15 mouse cellular contexts compared by ENCODE assay signal in genomic region chr12:113138291-113138690, GRCm38 (mm10). TPM values are rescaled to one million over a fixed set of nuclear protein-coding genes. Genes with fewer than 3 reads are reported as not detected.
DNase-seq lines count a peak whose midpoint lies in the region; ATAC-seq and TF ChIP-seq lines count a peak whose summit lies in the region.
"Had no signal": no experiment of that assay in that cellular context is flagged by ENCODE, and none has a peak within 500 bp of the region (broad histone marks: within the 10 kb centered on the region; RNA-seq: fewer than 3 reads in every experiment).

No protein-coding gene starts in this region.

- TF ChIP-seq CTCF in lung, postnatal 0 days (IDR thresholded peaks at IDR 0.05), result no peak

- WGBS in heart, embryonic 12.5 days, result 33% methylated on average over 6 of the region's 6 CpGs
- WGBS in lung, postnatal 0 days, result 66% methylated on average over 6 of the region's 6 CpGs
- 39% methylated on average over 6 of the region's 6 CpGs for WGBS in heart, embryonic 16.5 days
- 79% methylated on average over 6 of the region's 6 CpGs for WGBS in neural tube, embryonic 13.5 days

- intact Hi-C loops in heart, postnatal 14 days (cut with DNase I), result no loop called here

- H3K9me3 ChIP-seq in heart, embryonic 12.5 days (replicated peaks), result no peaks in the 10 kb centered on the region
- H3K9me3 ChIP-seq in lung, postnatal 0 days (ENCODE audit: low read length), result no peaks in the 10 kb centered on the region
- no peaks in the 10 kb centered on the region for H3K9me3 ChIP-seq in heart, embryonic 16.5 days (replicated peaks; ENCODE audit: control insufficient read depth, low read length)
- H3K9me3 ChIP-seq in neural tube, embryonic 13.5 days, result no peaks in the 10 kb centered on the region
- H3K9me3 ChIP-seq: embryonic facial prominence, embryonic 15.5 days; intestine, embryonic 15.5 days had no signal

- H3K4me2 ChIP-seq in heart, embryonic 12.5 days, result peak overlapping the region; percentile 83
- no peak overlapping the region for H3K4me2 ChIP-seq in lung, postnatal 0 days (replicated peaks; ENCODE audit: low read depth, low read length)
- H3K4me2 ChIP-seq in heart, embryonic 16.5 days (ENCODE audit: low read depth, low read length), result peak overlapping the region; percentile 79
- H3K4me2 ChIP-seq in neural tube, embryonic 13.5 days, result no peak overlapping the region
- H3K4me2 ChIP-seq: embryonic facial prominence, embryonic 15.5 days; intestine, embryonic 15.5 days; liver, embryonic 11.5 days had no signal

- DNase-seq in heart, postnatal 14 days, result no peak
- DNase-seq in lung, postnatal 0 days (ENCODE audit: low spot score), result no peak
- DNase-seq in lung, postnatal 10 days, result no peak
- DNase-seq: kidney, postnatal 10 days; layer of hippocampus, adult 9-11 months; thymus, postnatal 14 days had no signal

- H3K36me3 ChIP-seq in heart, embryonic 12.5 days, result peaks cover 46% of the 10 kb centered on the region
- H3K36me3 ChIP-seq in lung, postnatal 0 days (ENCODE audit: insufficient read depth, low read length), result peaks cover 15% of the 10 kb centered on the region; the same call in 1 of the 2 replicates
- H3K36me3 ChIP-seq in heart, embryonic 16.5 days (ENCODE audit: control insufficient read depth, insufficient read depth), result peaks cover 32% of the 10 kb centered on the region
- peaks cover 55% of the 10 kb centered on the region for H3K36me3 ChIP-seq in neural tube, embryonic 13.5 days

- peaks cover 76% of the 10 kb centered on the region for H3K4me1 ChIP-seq in heart, embryonic 12.5 days (replicated peaks)
- H3K4me1 ChIP-seq in lung, postnatal 0 days (ENCODE audit: insufficient read depth, low read depth, low read length), result peaks cover 27% of the 10 kb centered on the region
- peaks cover 57% of the 10 kb centered on the region for H3K4me1 ChIP-seq in heart, embryonic 16.5 days (ENCODE audit: control insufficient read depth, insufficient read depth, low read length)
- H3K4me1 ChIP-seq in neural tube, embryonic 13.5 days (replicated peaks), result peaks cover 46% of the 10 kb centered on the region

- no peak for ATAC-seq in heart, embryonic 12.5 days (ENCODE audit: insufficient number of reproducible peaks, low FRiP score)
- no peak for ATAC-seq in lung, postnatal 0 days
- no peak for ATAC-seq in heart, embryonic 16.5 days (replicated peaks; ENCODE audit: extremely low read depth, insufficient read depth, low FRiP score)
- no peak for ATAC-seq in neural tube, embryonic 13.5 days (ENCODE audit: low read depth)
- no peak for ATAC-seq in monocyte, adult 5-6 weeks (replicated peaks; ENCODE audit: insufficient number of reproducible peaks, low FRiP score, low TSS enrichment, poor library complexity, severe bottlenecking)
- ATAC-seq: activated CD4-positive, CD25-positive, alpha-beta regulatory T cell, adult 4 months; intestine, embryonic 15.5 days had no signal

- TF ChIP-seq EP300 in lung, postnatal 0 days (IDR thresholded peaks at IDR 0.05), result no peak

- peak overlapping the region; percentile 52; the same call in 1 of the 2 replicates for H3K9ac ChIP-seq in heart, embryonic 12.5 days
- H3K9ac ChIP-seq in lung, postnatal 0 days (replicated peaks; ENCODE audit: low read depth), result no peak overlapping the region
- peak overlapping the region; percentile 72 for H3K9ac ChIP-seq in heart, embryonic 16.5 days (ENCODE audit: low read length)
- H3K9ac ChIP-seq in neural tube, embryonic 13.5 days, result no peak overlapping the region
- H3K9ac ChIP-seq: embryonic facial prominence, embryonic 15.5 days; intestine, embryonic 15.5 days had no signal

- H3K27ac ChIP-seq in heart, embryonic 12.5 days (ENCODE audit: poor library complexity, severe bottlenecking), result peak overlapping the region; percentile 97
- H3K27ac ChIP-seq in lung, postnatal 0 days (ENCODE audit: low read length), result peak overlapping the region; percentile 97
- peak overlapping the region; percentile 98 for H3K27ac ChIP-seq in heart, embryonic 16.5 days (ENCODE audit: low read length)
- peak overlapping the region; percentile 87 for H3K27ac ChIP-seq in neural tube, embryonic 13.5 days (replicated peaks)
- H3K27ac ChIP-seq: embryonic facial prominence, embryonic 15.5 days; intestine, embryonic 15.5 days; macrophage had no signal

- no peak overlapping the region for H3K4me3 ChIP-seq in heart, embryonic 12.5 days
- no peak overlapping the region for H3K4me3 ChIP-seq in lung, postnatal 0 days (ENCODE audit: low read depth, low read length)
- H3K4me3 ChIP-seq in heart, embryonic 16.5 days (ENCODE audit: low read length), result peak overlapping the region; percentile 88
- no peak overlapping the region for H3K4me3 ChIP-seq in neural tube, embryonic 13.5 days
- H3K4me3 ChIP-seq: embryonic facial prominence, embryonic 15.5 days; intestine, embryonic 15.5 days had no signal

- H3K27me3 ChIP-seq in heart, embryonic 12.5 days (replicated peaks), result no peaks in the 10 kb centered on the region
- H3K27me3 ChIP-seq in lung, postnatal 0 days (replicated peaks; ENCODE audit: insufficient read depth, low read length), result no peaks in the 10 kb centered on the region
- H3K27me3 ChIP-seq in heart, embryonic 16.5 days (ENCODE audit: control insufficient read depth, insufficient read depth, low read length), result no peaks in the 10 kb centered on the region
- no peaks in the 10 kb centered on the region for H3K27me3 ChIP-seq in neural tube, embryonic 13.5 days

RNA-seq across cellular contexts. Expression of gene Crip2, which starts 1.7 kb away (rescaled TPM):
- polyA plus RNA-seq in heart, embryonic 12.5 days (2016; fragmentation: Nextera tagmentation; extraction: Ambion mirVana), result 1,186 and 1,223 TPM in 2 replicates
- 1,000 to 10,000 TPM; 1,350 to 1,351 TPM for total RNA-seq in heart, postnatal 14 days (2021)
- 1,357 and 1,498 TPM in 2 replicates for polyA plus RNA-seq in lung, postnatal 0 days (2015; fragmentation: Nextera tagmentation; extraction: Ambion mirVana)
- 1,743 and 2,017 TPM in 2 replicates for polyA plus RNA-seq in heart, embryonic 16.5 days (2015; fragmentation: Nextera tagmentation; extraction: Ambion mirVana)
- 301 and 350 TPM in 2 replicates for polyA plus RNA-seq in neural tube, embryonic 13.5 days (2015; fragmentation: Nextera tagmentation; extraction: Ambion mirVana)
- 0.57 to 1.7 TPM in 2 of 3 replicates, not detected in the other for total RNA-seq in monocyte, adult 5-6 weeks (2017)

RNA-seq across cellular contexts. Expression of gene Crip1, which starts 7.8 kb away (rescaled TPM):
- polyA plus RNA-seq in heart, embryonic 12.5 days (2016; fragmentation: Nextera tagmentation; extraction: Ambion mirVana), result 464 and 485 TPM in 2 replicates
- total RNA-seq in heart, postnatal 14 days (2021), result 100 to 1,000 TPM; 198 to 224 TPM
- 1,321 and 1,744 TPM in 2 replicates for polyA plus RNA-seq in lung, postnatal 0 days (2015; fragmentation: Nextera tagmentation; extraction: Ambion mirVana)
- polyA plus RNA-seq in heart, embryonic 16.5 days (2015; fragmentation: Nextera tagmentation; extraction: Ambion mirVana), result 719 and 763 TPM in 2 replicates
- 66.3 and 74.9 TPM in 2 replicates for polyA plus RNA-seq in neural tube, embryonic 13.5 days (2015; fragmentation: Nextera tagmentation; extraction: Ambion mirVana)
- 1,094 to 1,293 TPM (median 1,104 TPM) in 3 replicates for total RNA-seq in monocyte, adult 5-6 weeks (2017)

RNA-seq across cellular contexts. Expression of gene Tedc1, which starts 17.9 kb away (rescaled TPM):
- polyA plus RNA-seq in heart, embryonic 12.5 days (2016; fragmentation: Nextera tagmentation; extraction: Ambion mirVana), result 24.5 and 26.9 TPM in 2 replicates
- total RNA-seq in heart, postnatal 14 days (2021), result 1 to 10 TPM; 1.1 to 2.1 TPM
- polyA plus RNA-seq in lung, postnatal 0 days (2015; fragmentation: Nextera tagmentation; extraction: Ambion mirVana), result 2.5 and 2.6 TPM in 2 replicates
- polyA plus RNA-seq in heart, embryonic 16.5 days (2015; fragmentation: Nextera tagmentation; extraction: Ambion mirVana), result 25.0 and 28.1 TPM in 2 replicates
- 17.1 and 18.7 TPM in 2 replicates for polyA plus RNA-seq in neural tube, embryonic 13.5 days (2015; fragmentation: Nextera tagmentation; extraction: Ambion mirVana)
- 3.6 to 8.8 TPM (median 4.8 TPM) in 3 replicates for total RNA-seq in monocyte, adult 5-6 weeks (2017)

RNA-seq across cellular contexts. Expression of gene Mta1, which starts 40.2 kb away (rescaled TPM):
- 11.3 and 11.4 TPM in 2 replicates for polyA plus RNA-seq in heart, embryonic 12.5 days (2016; fragmentation: Nextera tagmentation; extraction: Ambion mirVana)
- total RNA-seq in heart, postnatal 14 days (2021), result 10 to 100 TPM; 45.1 to 46.8 TPM
- 10.5 and 12.2 TPM in 2 replicates for polyA plus RNA-seq in lung, postnatal 0 days (2015; fragmentation: Nextera tagmentation; extraction: Ambion mirVana)
- polyA plus RNA-seq in heart, embryonic 16.5 days (2015; fragmentation: Nextera tagmentation; extraction: Ambion mirVana), result 10.8 and 12.1 TPM in 2 replicates
- polyA plus RNA-seq in neural tube, embryonic 13.5 days (2015; fragmentation: Nextera tagmentation; extraction: Ambion mirVana), result 14.8 and 15.1 TPM in 2 replicates
- 9.6 to 19.4 TPM (median 12.7 TPM) in 3 replicates for total RNA-seq in monocyte, adult 5-6 weeks (2017)

RNA-seq across cellular contexts. Expression of gene Tmem121, which starts 47.4 kb away (rescaled TPM):
- polyA plus RNA-seq in heart, embryonic 12.5 days (2016; fragmentation: Nextera tagmentation; extraction: Ambion mirVana), result 2.0 and 2.1 TPM in 2 replicates
- under 1 TPM; 0.29 to 0.59 TPM for total RNA-seq in heart, postnatal 14 days (2021)
- polyA plus RNA-seq in lung, postnatal 0 days (2015; fragmentation: Nextera tagmentation; extraction: Ambion mirVana), result 1.2 TPM in 2 replicates
- 5.5 and 7.8 TPM in 2 replicates for polyA plus RNA-seq in heart, embryonic 16.5 days (2015; fragmentation: Nextera tagmentation; extraction: Ambion mirVana)
- 33.5 and 33.9 TPM in 2 replicates for polyA plus RNA-seq in neural tube, embryonic 13.5 days (2015; fragmentation: Nextera tagmentation; extraction: Ambion mirVana)
- 0.19 TPM in 1 of 3 replicates, not detected in the others for total RNA-seq in monocyte, adult 5-6 weeks (2017)
- polyA plus RNA-seq: activated CD4-positive, CD25-positive, alpha-beta regulatory T cell, adult 4 months; macrophage had no signal

Comparison
In these comparisons a context has a peak if more than half of its experiments do, and no peak if none do; other contexts are left out.
1. H3K4me2 ChIP-seq: peak in heart, embryonic 12.5 days (single experiment) and heart, embryonic 16.5 days (single experiment); none in lung, postnatal 0 days (single experiment) and neural tube, embryonic 13.5 days (single experiment).
2. H3K9ac ChIP-seq: peak in heart, embryonic 12.5 days (single experiment) and heart, embryonic 16.5 days (single experiment); none in lung, postnatal 0 days (single experiment) and neural tube, embryonic 13.5 days (single experiment).
3. Peak in every context shown above with its lines, with median percentiles within 50 percentile points of each other: H3K27ac ChIP-seq.